Mouse (Mus musculus) T-helper 2 cell (primary cell): ENCODE data around the gene C330007P06Rik.
"Not testable (repeated sequence)": the region's sequence is repeated elsewhere in the genome, so short reads cannot be mapped to it uniquely, and the experiment has no call there.

Experiments used
- in situ Hi-C: fragments of 300-600 bp; cut with MboI, MseI; formaldehyde crosslinking; loops from one replicate; pipeline ENCODE4 v1.15.1; 2025; ENCODE audit warnings: high pct_unique_total_duplicates

The C330007P06Rik gene

GRCm38 (mm10) chrX:36803189-36803588, 70.7 kb downstream of the C330007P06Rik start:
- in situ Hi-C loops, result no loop called here

- in situ Hi-C loops, result no loop called here
Measured at GRCm38 (mm10) chrX:36799131-36799879, 74.6 kb downstream of the C330007P06Rik start.

GRCm38 (mm10) chrX:36796734-36797133, 77.2 kb downstream of the C330007P06Rik start:
- in situ Hi-C loops, result not testable (repeated sequence)

- in situ Hi-C loops, result no loop called here
Measured at GRCm38 (mm10) chrX:36796163-36796581, 77.7 kb downstream of the C330007P06Rik start.

- in situ Hi-C loops, result no loop called here
Measured at GRCm38 (mm10) chrX:36795424-36796162, 78.3 kb downstream of the C330007P06Rik start, which contains the start of gene Slc25a5. Gene Slc25a5, plus strand, starts transcription at chrX:36795651.

- in situ Hi-C loops, result no loop called here
Measured at GRCm38 (mm10) chrX:36794571-36794970, 79.3 kb downstream of the C330007P06Rik start.

GRCm38 (mm10) chrX:36789360-36789759, 84.6 kb downstream of the C330007P06Rik start:
- in situ Hi-C loops, result no loop called here

GRCm38 (mm10) chrX:36777694-36778093, 96.2 kb downstream of the C330007P06Rik start:
- in situ Hi-C loops, result loop anchor here (10.0 kb wide), 1 partner anchor 63 kb away; no protein-coding TSS in a partner anchor

GRCm38 (mm10) chrX:36775520-36775919, 98.4 kb downstream of the C330007P06Rik start:
- in situ Hi-C loops, result loop anchor here (10.0 kb wide), 1 partner anchor 61 kb away; no protein-coding TSS in a partner anchor
